Mouse (Mus musculus) thymus, adult 2 months (tissue): ENCODE data around the gene Dagla. TPM values are rescaled to one million over a fixed set of nuclear protein-coding genes. Genes with fewer than 3 reads are reported as not detected.
A peak's percentile ranks its signal among the peaks of the same experiment; 100 is the strongest.

Experiments
- DNase-seq: peaks from one replicate; pipeline ENCODE4 v3.0.0; 2021
- H3K27ac ChIP-seq: fragments of 200-500 bp; 2 replicates; pipeline ENCODE4 v1.5.1; 2012; ENCODE audit warnings: low read length, control low read depth; ENCODE audit not compliant: control insufficient read depth, insufficient read depth
- H3K27me3 ChIP-seq: fragments of 200-500 bp; 2 replicates; pipeline ENCODE4 v1.6.1; 2012; ENCODE audit warnings: mild to moderate bottlenecking, low read length, moderate library complexity, mixed read lengths; ENCODE audit not compliant: control insufficient read depth, insufficient read depth
- H3K36me3 ChIP-seq: fragments of 200-500 bp; 2 replicates; pipeline ENCODE4 v1.6.1; 2012; ENCODE audit warnings: mild to moderate bottlenecking, low read length, moderate library complexity; ENCODE audit not compliant: control insufficient read depth, insufficient read depth
- H3K4me1 ChIP-seq: fragments of 200-500 bp; replicated peaks from 2 replicates; pipeline ENCODE4 v1.6.1; 2012; ENCODE audit warnings: low read length; ENCODE audit not compliant: control insufficient read depth, insufficient read depth
- H3K4me3 ChIP-seq: fragments of 200-500 bp; 2 replicates; pipeline ENCODE4 v1.5.1; 2012; ENCODE audit warnings: mild to moderate bottlenecking, low read length, control low read depth, moderate library complexity; ENCODE audit not compliant: control insufficient read depth, insufficient read depth
- CTCF ChIP-seq: fragments of 200-500 bp; IDR thresholded peaks from 2 replicates; pipeline ENCODE4 v1.5.1; 2012; ENCODE audit warnings: mild to moderate bottlenecking, control low read depth, low read length, moderate library complexity, borderline replicate concordance; ENCODE audit not compliant: control insufficient read depth, poor library complexity, insufficient read depth; ENCODE audit errors: extremely low read depth
- POLR2A ChIP-seq: fragments of 200-500 bp; IDR thresholded peaks from 2 replicates; pipeline ENCODE4 v1.6.1; 2012; ENCODE audit warnings: mild to moderate bottlenecking, low read length, control low read depth, moderate library complexity; ENCODE audit not compliant: control insufficient read depth, poor library complexity, insufficient read depth; ENCODE audit errors: extremely low read depth
- WGBS: fragments of 180-500 bp; shearing (Covaris S2); methylation state at CpG from one replicate; pipeline ENCODE4 v1.1.7; 2018; 5-methylcytosine and 5-hydroxymethylcytosine counted together
- polyA plus RNA-seq: library from polyadenylated mRNA; depleted of rRNA; stranded (reverse); fragments of >200 nt; gene quantifications from 2 replicates; pipeline ENCODE4 v1.2.3, GENCODE M21; 2012; rRNA removed

Gene Dagla
- polyA plus RNA-seq, 1 experiment, result 3.0 TPM

DNA sequence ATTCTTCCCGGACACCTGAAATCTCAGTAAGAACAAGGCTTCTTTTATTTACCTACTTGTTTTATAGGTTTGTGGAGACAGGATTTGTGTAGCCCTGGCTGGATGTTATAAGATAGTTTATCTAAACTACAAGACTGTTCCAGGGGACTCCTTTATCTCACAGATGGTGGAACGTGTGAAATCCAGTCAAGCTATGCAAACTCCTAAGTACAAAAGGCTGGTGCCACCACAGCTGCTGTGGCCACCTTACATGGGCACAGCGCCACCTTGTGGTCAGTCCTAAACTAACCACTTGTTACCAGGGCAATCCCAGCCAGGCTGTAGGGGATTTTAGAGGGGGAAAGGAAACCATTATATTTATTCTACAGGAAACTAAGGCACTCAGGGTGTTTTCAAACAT lies 106.0 kb downstream of the Dagla start:
- DNase-seq, result peak; percentile 77
- peaks cover 25% of the 10 kb centered on the region for H3K36me3 ChIP-seq
- peaks cover 3% of the 10 kb centered on the region; the same call in 1 of the 2 replicates for H3K4me1 ChIP-seq
- H3K27ac ChIP-seq, result no peak overlapping the region
- TF ChIP-seq POLR2A (no peak), CTCF (peak; percentile 79; the same call in 1 of the 2 replicates)
- H3K27me3 ChIP-seq, result no peaks in the 10 kb centered on the region
- H3K4me3 ChIP-seq, result no peak overlapping the region
- 36% methylated on average over 3 of the region's 3 CpGs for WGBS

DNA sequence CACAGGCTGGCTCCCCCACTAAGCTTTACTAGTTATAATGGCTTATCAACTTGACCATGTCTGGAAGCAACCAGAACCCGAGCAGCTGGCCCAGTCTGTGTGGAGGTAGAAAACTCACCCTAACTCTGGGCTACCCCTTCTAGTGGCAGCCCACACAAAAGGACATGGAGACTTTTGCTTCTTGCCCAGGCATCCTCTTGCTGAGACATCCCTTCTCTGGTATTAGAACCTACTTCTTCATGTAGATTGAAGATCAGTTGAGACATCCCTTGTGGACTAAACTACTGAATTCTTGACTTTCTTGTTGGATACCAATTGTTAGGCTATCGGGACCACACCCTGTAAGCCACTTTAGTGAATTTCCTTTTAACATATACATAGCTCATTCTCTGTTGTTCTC lies 106.4 kb downstream of the Dagla start:
- TF ChIP-seq POLR2A (no peak), CTCF (no peak)
- WGBS, result 95% methylated on average over 2 of the region's 2 CpGs
- DNase-seq, result no peak
- no peak overlapping the region for H3K4me3 ChIP-seq
- peaks cover 2% of the 10 kb centered on the region; the same call in 1 of the 2 replicates for H3K4me1 ChIP-seq
- peaks cover 25% of the 10 kb centered on the region for H3K36me3 ChIP-seq
- H3K27me3 ChIP-seq, result no peaks in the 10 kb centered on the region
- no peak overlapping the region for H3K27ac ChIP-seq

DNA sequence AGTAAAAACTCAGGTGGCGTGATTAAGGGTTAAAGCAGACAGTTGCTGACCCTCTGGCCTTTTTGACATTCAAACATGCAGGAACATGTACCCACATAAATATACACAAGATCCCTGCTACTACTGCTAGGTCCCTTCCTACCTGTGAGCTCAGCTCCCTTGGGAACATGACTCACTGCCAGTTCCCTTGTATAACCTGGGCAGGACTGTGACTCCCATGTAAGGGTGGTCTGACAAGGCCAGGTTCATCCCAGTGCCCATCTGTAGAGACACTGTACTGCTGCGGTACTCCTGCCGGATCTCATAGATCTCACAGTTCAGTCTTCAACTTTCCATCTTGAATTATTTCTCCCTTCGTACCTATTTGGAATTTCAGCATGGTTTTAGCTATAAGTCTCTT lies 107.5 kb downstream of the Dagla start:
- TF ChIP-seq POLR2A (no peak), CTCF (no peak)
- no peaks in the 10 kb centered on the region for H3K27me3 ChIP-seq
- peaks cover 25% of the 10 kb centered on the region for H3K36me3 ChIP-seq
- 97% methylated on average over 4 of the region's 4 CpGs for WGBS
- H3K4me1 ChIP-seq, result no peaks in the 10 kb centered on the region
- H3K4me3 ChIP-seq, result no peak overlapping the region
- DNase-seq, result no peak
- no peak overlapping the region for H3K27ac ChIP-seq

Other genes with a start within 250 kb of the Dagla start
- 36.3 and 45.6 TPM in 2 replicates for gene Fads2, start 203.1 kb downstream of the Dagla start, polyA plus RNA-seq
- 50.2 and 51.4 TPM in 2 replicates for gene Fads1, start 122.0 kb downstream of the Dagla start, polyA plus RNA-seq
- 159 and 189 TPM in 2 replicates for gene Tmem258, start 100.9 kb downstream of the Dagla start, polyA plus RNA-seq
- 43.8 and 57.8 TPM in 2 replicates for gene Fen1, start 100.7 kb downstream of the Dagla start, polyA plus RNA-seq
- gene Myrf, start 64.1 kb downstream of the Dagla start, polyA plus RNA-seq, result 2.7 and 4.9 TPM in 2 replicates
- 1.8 and 2.7 TPM in 2 replicates for gene Syt7, start 84.2 kb upstream of the Dagla start, polyA plus RNA-seq
- 0.42 and 0.59 TPM in 2 replicates for gene Lrrc10b, start 152.6 kb upstream of the Dagla start, polyA plus RNA-seq
- gene Ppp1r32, start 178.1 kb upstream of the Dagla start, polyA plus RNA-seq, result 2.0 and 2.1 TPM in 2 replicates
- 106 and 113 TPM in 2 replicates for gene Cpsf7, start 220.4 kb upstream of the Dagla start, polyA plus RNA-seq
- gene Sdhaf2, start 221.3 kb upstream of the Dagla start, polyA plus RNA-seq, result 42.1 and 42.2 TPM in 2 replicates